Comparison of ENCODE assay signal across 10 mouse cellular contexts in genomic region chr4:102506376-102507280, GRCm38 (mm10).
DNase-seq lines count a peak whose midpoint lies in the region; ATAC-seq and TF ChIP-seq lines count a peak whose summit lies in the region.
"Had no signal": no experiment of that assay in that cellular context is flagged by ENCODE, and none has a peak within 500 bp of the region (broad histone marks: within the 10 kb centered on the region; RNA-seq: fewer than 3 reads in every experiment).

No protein-coding gene starts in this region.

- H3K4me3 ChIP-seq in layer of hippocampus, adult 2 months = no peak overlapping the region; the same call in 1 of the 2 replicates
- no peak overlapping the region for H3K4me3 ChIP-seq in kidney, adult 2 months (ENCODE audit: insufficient read depth, low read depth, low read length)
- H3K4me3 ChIP-seq: embryonic facial prominence, embryonic 15.5 days had no signal

- H3K27ac ChIP-seq in layer of hippocampus, adult 2 months = peak overlapping the region; percentile 12; the same call in 1 of the 2 replicates
- no peak overlapping the region for H3K27ac ChIP-seq in kidney, adult 2 months (ENCODE audit: insufficient read depth, low read depth, low read length)
- H3K27ac ChIP-seq: embryonic facial prominence, embryonic 15.5 days had no signal

- 0 out of 2 replicates have a peak, but pooled peaks cover under 1% of the 10 kb centered on the region for H3K4me1 ChIP-seq in kidney, adult 2 months (ENCODE audit: control insufficient read depth, insufficient read depth, low read length)

- no peaks in the 10 kb centered on the region for H3K27me3 ChIP-seq in kidney, adult 2 months (replicated peaks; ENCODE audit: control insufficient read depth, insufficient read depth, low read length)
- H3K27me3 ChIP-seq: embryonic facial prominence, embryonic 15.5 days had no signal

- WGBS in kidney, adult 2 months = 60% methylated on average over 15 of the region's 15 CpGs

- peak; percentile 77 for ATAC-seq in common myeloid progenitor, adult 5-6 weeks (replicated peaks; ENCODE audit: low read depth, poor library complexity, severe bottlenecking)
- ATAC-seq in cerebellum, adult (ENCODE audit: insufficient number of reproducible peaks, low FRiP score, low TSS enrichment) = no peak

- TF ChIP-seq CTCF in layer of hippocampus, adult 2 months (conservative IDR thresholded peaks at IDR 0.05) = no peak
- TF ChIP-seq CTCF in kidney, adult 2 months (conservative IDR thresholded peaks at IDR 0.05; ENCODE audit: insufficient read depth, insufficient read length, low read depth, low read length) = no peak

- no peak for TF ChIP-seq POLR2A in kidney, adult 2 months (IDR thresholded peaks at IDR 0.05; ENCODE audit: low read depth, low read length)

- H3K36me3 ChIP-seq in kidney, adult 2 months (ENCODE audit: control insufficient read depth, insufficient read depth, low read length) = no peaks in the 10 kb centered on the region
- H3K36me3 ChIP-seq: embryonic facial prominence, embryonic 15.5 days; G1E had no signal

- no peak for DNase-seq in layer of hippocampus, adult 2 months (ENCODE audit: low spot score in 2 of 2)
- DNase-seq in layer of hippocampus, postnatal 36 days = no peak
- DNase-seq in lung, postnatal 10 days = peak; percentile 48
- DNase-seq in thymus, adult 18-20 months = peak; percentile 32 to 75
- DNase-seq in left cerebral cortex, adult 18-20 months (ENCODE audit: low spot score in 2 of 2) = no peak
- DNase-seq in kidney, adult 2 months = no peak

Comparison
In these comparisons a context has a peak if more than half of its experiments do, and no peak if none do; other contexts are left out.
1. DNase-seq: peak in lung, postnatal 10 days (single experiment) and thymus, adult 18-20 months (2 of 2); none in layer of hippocampus, adult 2 months (0 of 2), layer of hippocampus, postnatal 36 days (0 of 2), left cerebral cortex, adult 18-20 months (0 of 2) and kidney, adult 2 months (single experiment).